Mouse (Mus musculus) yolk sac, embryonic 10.5 days (tissue): ENCODE measurements at regions not wholly inside any gene's neighbourhood (a gene's known extent, or its start where the extent isn't known, plus 50 kb on each side); places are given as distances from the start of the nearest gene placed in this dataset.

Experiments used
- DNase-seq: peaks from one replicate; pipeline ENCODE4 v3.0.0-alpha.2; 2017; ENCODE audit warnings: low spot score

DNA sequence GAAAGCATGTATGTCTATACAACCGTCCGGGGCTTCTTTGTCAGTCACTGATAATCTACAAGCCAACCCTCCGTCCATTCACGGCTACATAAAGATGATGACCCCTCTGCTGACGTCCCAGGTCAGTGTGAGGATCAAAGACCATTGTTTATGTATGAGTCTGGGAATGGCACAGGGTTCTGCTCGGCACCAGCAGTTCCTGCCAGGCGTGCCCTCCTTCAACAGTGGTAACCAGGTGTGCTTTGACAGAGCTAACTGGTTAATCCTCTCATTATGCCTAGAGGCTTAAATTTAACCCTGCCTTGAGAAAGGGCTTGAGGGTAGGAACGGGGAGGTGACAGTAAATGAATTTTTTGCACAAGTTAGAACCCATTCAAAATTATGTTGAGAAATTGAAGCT lies 58.2 kb upstream of the Ttc29 start:
- no peak for DNase-seq

DNA sequence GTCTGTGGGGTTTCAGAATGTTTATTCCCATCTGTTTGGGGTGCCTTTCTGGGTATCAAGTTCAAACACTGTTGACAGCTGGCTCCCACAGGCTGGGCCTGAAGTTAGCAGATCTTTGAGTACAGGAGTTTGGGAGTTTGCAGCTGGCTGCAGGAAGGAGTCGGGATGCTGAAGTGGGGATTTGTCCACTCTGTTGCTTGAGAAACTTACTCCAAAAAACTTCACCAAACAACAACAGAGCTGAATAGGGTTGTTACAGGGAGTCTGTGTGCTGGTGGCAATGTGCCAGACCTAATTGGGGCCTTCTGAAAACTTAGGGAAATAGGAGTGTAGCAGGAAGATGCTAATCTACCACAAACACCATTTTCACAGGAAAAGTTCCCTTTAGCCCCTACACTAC lies 51.1 kb upstream of the Ttc29 start:
- no peak for DNase-seq

DNA sequence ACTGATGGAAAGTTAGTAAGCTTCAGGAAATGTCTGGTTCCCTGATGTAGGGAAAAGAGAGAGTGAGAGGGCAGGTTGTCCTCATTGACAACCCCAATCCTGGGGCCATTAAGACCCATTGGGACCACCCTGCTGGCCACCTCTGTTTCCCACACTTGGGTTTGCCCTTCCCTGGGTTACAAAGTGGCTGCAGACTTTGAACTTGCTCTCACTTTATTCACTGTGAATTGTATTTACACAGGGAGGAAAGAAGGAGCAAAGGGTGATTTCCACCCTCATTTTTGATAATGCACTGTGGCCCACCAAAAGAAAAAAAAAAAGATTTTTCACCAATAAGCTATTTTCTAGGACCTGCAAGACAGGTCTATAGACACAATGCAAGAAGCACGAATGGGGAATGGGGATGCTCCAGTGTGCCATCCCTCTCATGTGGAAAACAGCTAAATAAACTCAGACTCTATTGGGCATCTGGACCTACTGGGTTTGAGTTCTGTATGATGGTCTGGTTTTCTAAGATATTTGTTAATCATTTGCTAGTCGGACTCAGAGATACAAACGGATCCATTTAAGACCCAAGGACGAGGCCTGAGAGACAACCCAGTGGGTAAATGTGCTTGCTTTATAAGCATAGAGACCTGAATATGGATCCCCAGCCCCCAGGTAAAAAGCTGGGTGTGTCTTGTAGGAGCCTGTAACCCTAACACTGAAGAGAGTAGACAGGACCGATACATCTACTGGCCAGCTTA lies 50.2 kb upstream of the Ttc29 start:
- DNase-seq, result no peak
